ENCODE assay signal across 7 mouse cellular contexts in the genomic region with DNA sequence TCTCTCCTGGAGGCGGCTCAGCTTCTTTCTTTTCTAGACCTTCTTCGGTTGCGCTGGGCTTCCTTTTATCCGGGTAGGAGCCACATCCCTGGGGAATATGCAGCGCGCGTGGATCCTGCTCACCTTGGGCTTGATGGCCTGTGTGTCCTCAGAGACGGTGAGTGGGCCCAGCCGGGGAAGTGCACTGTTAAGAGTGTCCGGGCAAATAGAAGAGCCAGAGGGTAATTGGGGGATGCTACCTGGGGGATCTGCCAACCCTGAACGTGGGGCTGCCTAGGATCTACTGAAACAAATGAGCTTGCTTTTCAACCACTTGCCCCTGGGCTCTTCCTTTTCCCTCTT.
DNase-seq lines count a peak whose midpoint lies in the region; ATAC-seq and TF ChIP-seq lines count a peak whose summit lies in the region.
"Not testable (repeated sequence)": the region's sequence is repeated elsewhere in the genome, so short reads cannot be mapped to it uniquely, and the experiment has no call there.

No protein-coding gene starts in this region.

- peak overlapping the region; percentile 63 for H3K4me2 ChIP-seq in embryonic facial prominence, embryonic 11.5 days (ENCODE audit: low read depth, low read length)
- peak overlapping the region; percentile 66 for H3K4me2 ChIP-seq in forebrain, postnatal 0 days (ENCODE audit: low read depth)
- peak overlapping the region; percentile 59 for H3K4me2 ChIP-seq in limb, embryonic 14.5 days (replicated peaks; ENCODE audit: low read depth, low read length, severe bottlenecking)
- peak overlapping the region; percentile 56 for H3K4me2 ChIP-seq in lung, embryonic 16.5 days (ENCODE audit: low read depth, low read length)
- H3K4me2 ChIP-seq in neural tube, embryonic 11.5 days (ENCODE audit: low read depth) = peak overlapping the region; percentile 75

- TF ChIP-seq CTCF in forebrain, postnatal 0 days (IDR thresholded peaks at IDR 0.05; ENCODE audit: low read depth) = not testable (repeated sequence)

- not testable (repeated sequence) for H3K27me3 ChIP-seq in embryonic facial prominence, embryonic 11.5 days (ENCODE audit: control insufficient read depth, insufficient read depth, low read length); forebrain, postnatal 0 days (ENCODE audit: insufficient read depth, low read length); limb, embryonic 14.5 days (ENCODE audit: control insufficient read depth, insufficient read depth, low read length); lung, embryonic 16.5 days (ENCODE audit: control insufficient read depth, insufficient read depth, low read depth, low read length); neural tube, embryonic 11.5 days (ENCODE audit: control insufficient read depth, insufficient read depth, low read length)

- WGBS in embryonic facial prominence, embryonic 11.5 days = 5% methylated on average over 11 of the region's 11 CpGs
- 5% methylated on average over 11 of the region's 11 CpGs for WGBS in forebrain, postnatal 0 days
- WGBS in limb, embryonic 14.5 days = 11% methylated on average over 11 of the region's 11 CpGs
- 4% methylated on average over 11 of the region's 11 CpGs for WGBS in lung, embryonic 16.5 days
- WGBS in neural tube, embryonic 11.5 days = 6% methylated on average over 11 of the region's 11 CpGs

- ATAC-seq in embryonic facial prominence, embryonic 11.5 days (replicated peaks; ENCODE audit: insufficient number of reproducible peaks, low FRiP score, low TSS enrichment, low read depth) = 0 out of 2 replicates have a peak, but pooled peaks have one; percentile 14
- not testable (repeated sequence) for ATAC-seq in forebrain, postnatal 0 days; limb, embryonic 14.5 days (ENCODE audit: low FRiP score, low read depth)
- peak; percentile 1 to 2; a peak in 1 of 4 replicates for ATAC-seq in hematopoietic stem cell, adult 5-6 weeks (replicated peaks in 1 of 2; ENCODE audit: insufficient read depth in 1 of 2, low FRiP score in 2 of 2, low TSS enrichment in 1 of 2, low read depth in 1 of 2, poor library complexity in 2 of 2, severe bottlenecking in 2 of 2)
- ATAC-seq in lung, embryonic 16.5 days (ENCODE audit: low read depth) = 0 out of 2 replicates have a peak, but pooled peaks have one; percentile 1
- ATAC-seq in neural tube, embryonic 11.5 days (ENCODE audit: insufficient read depth, low FRiP score, low TSS enrichment) = peak; percentile 43; the same call in 1 of the 2 replicates

- H3K9ac ChIP-seq in embryonic facial prominence, embryonic 11.5 days (replicated peaks; ENCODE audit: low read length) = peak overlapping the region; percentile 61
- peak overlapping the region; percentile 64 for H3K9ac ChIP-seq in forebrain, postnatal 0 days
- peak overlapping the region; percentile 69 for H3K9ac ChIP-seq in limb, embryonic 14.5 days (ENCODE audit: low read depth, low read length, severe bottlenecking)
- H3K9ac ChIP-seq in lung, embryonic 16.5 days (ENCODE audit: low read length) = peak overlapping the region; percentile 62
- H3K9ac ChIP-seq in neural tube, embryonic 11.5 days (ENCODE audit: low read length) = peak overlapping the region; percentile 53

- not testable (repeated sequence) for H3K36me3 ChIP-seq in embryonic facial prominence, embryonic 11.5 days (replicated peaks; ENCODE audit: control insufficient read depth, insufficient read depth, low read depth, low read length); forebrain, postnatal 0 days (ENCODE audit: insufficient read depth); limb, embryonic 14.5 days (ENCODE audit: control insufficient read depth, insufficient read depth, low read length); lung, embryonic 16.5 days (ENCODE audit: control insufficient read depth, insufficient read depth, low read length); neural tube, embryonic 11.5 days (ENCODE audit: control insufficient read depth, insufficient read depth, low read length)

- H3K4me1 ChIP-seq in embryonic facial prominence, embryonic 11.5 days (ENCODE audit: control insufficient read depth, insufficient read depth, low read length); forebrain, postnatal 0 days (ENCODE audit: insufficient read depth); limb, embryonic 14.5 days (ENCODE audit: control insufficient read depth, insufficient read depth, low read length); lung, embryonic 16.5 days (replicated peaks; ENCODE audit: control insufficient read depth, insufficient read depth, low read length); neural tube, embryonic 11.5 days (ENCODE audit: control insufficient read depth, insufficient read depth, low read length): not testable (repeated sequence)

- H3K4me3 ChIP-seq in embryonic facial prominence, embryonic 11.5 days (ENCODE audit: low read depth, low read length) = peak overlapping the region; percentile 45
- peak overlapping the region; percentile 54 for H3K4me3 ChIP-seq in forebrain, postnatal 0 days (ENCODE audit: low read depth, low read length)
- H3K4me3 ChIP-seq in limb, embryonic 14.5 days (replicated peaks; ENCODE audit: low read length) = peak overlapping the region; percentile 61
- peak overlapping the region; percentile 56 for H3K4me3 ChIP-seq in lung, embryonic 16.5 days (ENCODE audit: low read length)
- H3K4me3 ChIP-seq in neural tube, embryonic 11.5 days (ENCODE audit: low read depth, low read length) = peak overlapping the region; percentile 48

- not testable (repeated sequence) for DNase-seq in embryonic facial prominence, embryonic 11.5 days (ENCODE audit: low spot score); forebrain, postnatal 0 days; limb, embryonic 14.5 days (ENCODE audit: low spot score); neural tube, embryonic 11.5 days (ENCODE audit: low spot score)
- DNase-seq in kidney, adult 11 months = peak; percentile 3

- H3K9me3 ChIP-seq in embryonic facial prominence, embryonic 11.5 days (replicated peaks; ENCODE audit: control insufficient read depth, low read length); forebrain, postnatal 0 days (ENCODE audit: low read length); limb, embryonic 14.5 days (ENCODE audit: control insufficient read depth, low read length); lung, embryonic 16.5 days (ENCODE audit: control insufficient read depth, low read length); neural tube, embryonic 11.5 days (ENCODE audit: control insufficient read depth, low read length): not testable (repeated sequence)

- not testable (repeated sequence) for H3K27ac ChIP-seq in embryonic facial prominence, embryonic 11.5 days (replicated peaks; ENCODE audit: low read depth, low read length); neural tube, embryonic 11.5 days (ENCODE audit: low read depth, low read length)
- peak overlapping the region; percentile 67 for H3K27ac ChIP-seq in forebrain, postnatal 0 days (ENCODE audit: low read depth, low read length)
- peak overlapping the region; percentile 77; the same call in 1 of the 2 replicates for H3K27ac ChIP-seq in limb, embryonic 14.5 days (replicated peaks; ENCODE audit: low read depth, low read length)
- peak overlapping the region; percentile 73 for H3K27ac ChIP-seq in lung, embryonic 16.5 days (ENCODE audit: low read length)

- not testable (repeated sequence) for TF ChIP-seq POLR2A in limb, embryonic 14.5 days (IDR thresholded peaks at IDR 0.05; ENCODE audit: borderline replicate concordance, extremely low read depth, insufficient read depth, insufficient read length)
